Mouse (Mus musculus): ENCODE data around the gene Pcyt1a. TPM values are rescaled to one million over a fixed set of nuclear protein-coding genes. Genes with fewer than 3 reads are reported as not detected.

The Pcyt1a gene
- total RNA-seq (2023): 59.3 to 71.1 TPM (median 66.8 TPM) in 4 replicates

DNA sequence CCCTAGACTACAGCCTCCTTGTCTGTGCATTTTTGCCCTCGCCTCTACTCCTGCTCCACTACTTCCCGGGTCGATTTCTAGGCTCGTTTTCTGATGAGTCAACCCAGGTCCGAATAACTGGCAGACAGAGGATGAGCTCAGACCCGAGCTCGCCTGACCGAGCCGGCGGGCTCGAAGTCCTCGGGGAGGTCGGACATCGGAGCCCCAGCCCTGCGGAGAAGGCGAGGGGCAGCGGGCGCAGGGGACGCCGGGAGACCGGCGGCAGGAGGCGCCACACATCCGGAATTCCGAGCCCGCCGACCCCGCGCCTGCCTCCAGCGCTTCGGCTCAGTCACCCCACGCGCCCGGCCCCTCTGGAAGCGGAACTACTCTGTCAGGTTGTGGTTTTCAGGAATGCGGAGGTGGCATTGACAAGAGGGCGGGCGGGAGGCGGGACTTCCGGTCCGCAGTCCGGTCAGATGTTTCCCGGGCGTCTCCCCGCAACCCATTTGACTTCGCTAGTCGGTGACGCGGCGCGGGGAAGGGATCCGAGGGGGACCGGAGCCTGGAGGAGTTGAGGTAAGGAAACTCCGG lies at the start of gene Pcyt1a:
TSS of gene Pcyt1a (plus strand) at position 448 of the 573 bp plus-strand sequence.

DNA sequence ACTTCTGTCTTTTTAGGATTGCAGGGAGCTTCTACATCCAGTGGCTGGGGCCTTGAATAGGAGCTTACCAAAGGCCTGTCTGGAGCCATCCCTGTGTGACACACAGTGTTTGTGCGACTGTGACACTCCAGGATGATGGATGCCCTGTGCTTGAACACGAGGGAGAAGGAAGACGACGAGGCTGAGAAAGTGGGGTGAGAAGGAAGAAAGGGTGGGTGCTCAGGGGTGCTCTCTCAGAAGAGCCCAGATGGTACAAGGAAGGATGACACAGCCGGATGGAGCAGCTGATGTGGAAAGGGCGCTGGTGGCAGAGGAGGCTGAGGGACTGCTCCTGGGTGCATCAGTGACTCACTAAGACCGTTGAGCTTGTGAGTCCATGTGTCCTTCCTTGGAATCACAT lies 30.5 kb upstream of the Pcyt1a start, which contains the start of gene Tm4sf19:
TSS of gene Tm4sf19 (plus strand) at position 240 of the 400 bp plus-strand sequence.

DNA sequence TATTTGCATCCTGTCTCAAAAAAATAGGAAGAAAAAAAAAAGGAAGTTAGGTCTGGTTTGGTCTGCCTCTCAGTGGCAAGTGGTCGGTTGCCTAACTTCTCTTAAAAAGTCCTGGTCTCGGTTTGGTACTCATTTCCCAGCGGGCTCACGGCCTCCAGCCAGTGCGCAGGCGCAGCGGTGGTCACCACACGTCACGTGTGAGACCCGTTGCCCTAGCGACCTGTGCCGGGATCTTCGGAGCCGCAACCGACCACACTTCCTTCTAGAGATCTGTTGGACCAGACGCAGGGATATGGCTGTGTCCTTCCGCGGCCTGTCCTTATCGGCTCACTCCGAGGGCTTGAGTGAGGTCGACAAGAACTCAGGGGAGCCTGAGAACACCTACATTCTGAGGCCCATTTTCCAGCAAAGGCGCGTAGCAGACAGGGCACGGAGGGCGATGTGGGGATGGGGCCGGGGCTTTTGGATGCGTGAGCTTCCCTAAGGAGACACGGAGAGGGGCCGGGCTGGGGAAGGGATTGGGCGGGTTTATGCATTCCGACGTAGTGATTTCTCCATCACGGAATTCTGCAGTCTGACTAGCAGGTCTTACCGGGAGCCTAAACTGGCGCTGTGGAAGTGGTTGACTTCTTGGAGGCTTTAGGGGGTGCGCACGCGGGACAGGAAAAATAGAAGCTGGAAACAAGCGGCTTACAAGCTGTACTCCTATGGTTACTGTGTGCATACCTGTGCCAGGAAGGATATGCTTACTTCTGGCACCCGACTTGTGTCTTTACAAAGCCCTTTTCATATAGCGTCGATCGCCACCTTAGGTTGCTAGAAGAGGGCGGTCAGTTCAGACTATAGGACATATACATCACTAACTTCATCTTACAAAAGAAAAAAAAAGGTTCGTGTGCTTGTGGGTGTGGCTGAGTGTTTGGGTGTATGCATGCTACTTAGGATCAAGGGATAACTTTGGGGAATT lies 10.9 kb upstream of the Pcyt1a start, which contains the start of gene Tctex1d2:
TSS of gene Tctex1d2 (plus strand) at position 186 of the 967 bp plus-strand sequence.

DNA sequence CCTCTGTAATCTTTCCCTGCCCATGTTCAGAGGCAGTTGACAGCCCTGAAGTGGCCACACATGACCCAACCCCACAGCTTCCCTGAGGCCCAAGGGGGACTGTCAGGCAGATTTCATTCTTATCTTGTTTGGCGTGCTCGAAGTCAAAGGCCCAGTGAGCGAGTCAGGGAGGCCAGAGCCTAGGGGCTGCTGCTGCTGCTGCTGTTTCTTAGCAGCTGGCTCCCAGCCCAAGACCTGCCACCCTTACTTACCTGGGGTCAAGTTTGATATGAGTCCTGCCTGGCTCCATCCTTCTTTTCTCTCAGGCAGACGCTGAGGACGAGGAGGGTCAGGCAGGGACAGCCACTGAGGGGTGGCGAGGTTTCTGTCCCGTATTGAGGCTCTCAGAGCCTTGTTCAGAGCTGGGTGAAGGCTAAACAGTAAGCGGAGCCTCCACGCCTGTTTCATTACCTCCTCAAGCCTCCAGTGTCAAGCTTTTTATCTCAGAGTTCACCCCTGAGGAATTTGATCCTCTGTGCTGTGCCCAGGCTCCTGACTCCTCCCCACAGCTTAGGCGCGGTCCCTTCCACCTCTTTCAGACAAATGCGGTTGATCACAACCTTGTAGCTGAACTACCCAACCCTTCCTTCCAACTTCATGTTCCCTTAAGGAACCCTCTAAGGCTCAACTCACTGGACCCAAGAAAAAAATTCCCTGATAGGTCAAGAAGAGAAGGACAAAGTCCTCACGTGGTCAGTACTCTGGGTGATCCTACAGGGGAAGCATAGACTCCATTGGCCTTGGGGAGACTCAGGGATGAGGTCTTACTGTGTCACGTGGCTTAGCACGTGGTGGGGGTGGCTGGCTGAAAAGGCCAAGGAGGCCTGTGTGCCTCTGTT lies 56.8 kb downstream of the Pcyt1a start, which contains the start of gene Slc51a:
TSS of gene Slc51a (minus strand) at position 646 of the 878 bp plus-strand sequence.

DNA sequence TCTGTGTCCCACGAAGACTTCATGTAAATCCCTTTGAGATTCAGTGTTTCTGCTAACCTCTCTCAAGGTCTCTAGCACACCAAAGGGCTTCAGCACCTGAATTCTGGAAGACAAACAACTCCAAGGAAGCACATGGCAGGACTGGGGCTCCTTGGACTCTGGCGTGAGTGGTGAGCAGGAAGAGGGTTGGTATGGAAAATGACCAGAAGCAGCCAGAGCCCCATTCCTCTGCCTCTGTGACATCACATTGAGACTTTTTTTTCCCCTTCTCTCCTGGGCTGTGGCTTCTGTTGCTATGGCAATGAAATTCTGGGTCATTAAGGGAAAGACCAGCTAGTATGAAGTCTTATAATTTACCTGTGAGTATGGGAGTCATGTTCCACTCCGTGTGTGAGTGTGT lies 65.2 kb downstream of the Pcyt1a start, which contains the start of gene Zdhhc19:
TSS of gene Zdhhc19 (plus strand) at position 301 of the 400 bp plus-strand sequence.

Other genes with a start within 250 kb of the Pcyt1a start
- 8.4 to 10.4 TPM (median 9.4 TPM) in 4 replicates for gene Fbxo45, start 183.8 kb upstream of the Pcyt1a start, total RNA-seq (2023)
- gene Wdr53, start 183.7 kb upstream of the Pcyt1a start, total RNA-seq (2023): 10.2 to 12.1 TPM (median 11.1 TPM) in 4 replicates
- gene Smco1, start 159.5 kb upstream of the Pcyt1a start, total RNA-seq (2023): 0.83 to 1.7 TPM (median 0.96 TPM) in 4 replicates
- gene Rnf168, start 153.5 kb upstream of the Pcyt1a start, total RNA-seq (2023): 14.1 to 18.5 TPM (median 16.5 TPM) in 4 replicates
- 52.4 to 83.7 TPM (median 65.5 TPM) in 4 replicates for gene Ubxn7, start 98.7 kb upstream of the Pcyt1a start, total RNA-seq (2023)
- gene Tm4sf19, start 30.4 kb upstream of the Pcyt1a start, total RNA-seq (2023): not detected in 4 replicates
- 3.1 to 7.0 TPM (median 5.3 TPM) in 4 replicates for gene Tctex1d2, start 11.2 kb upstream of the Pcyt1a start, total RNA-seq (2023)
- not detected in 4 replicates for gene Slc51a, start 57.0 kb downstream of the Pcyt1a start, total RNA-seq (2023)
- gene Zdhhc19, start 65.3 kb downstream of the Pcyt1a start, total RNA-seq (2023): not detected in 4 replicates
- gene Tfrc, start 178.0 kb downstream of the Pcyt1a start, total RNA-seq (2023): 82.3 to 108 TPM (median 101 TPM) in 4 replicates
- 97.2 to 128 TPM (median 115 TPM) in 4 replicates for gene Tnk2, start 213.0 kb downstream of the Pcyt1a start, total RNA-seq (2023)